Mouse (Mus musculus) cerebellum, adult 11-12 months (tissue): ENCODE results near the gene Cmtm8.

Experiments used
- DNase-seq: peaks from one replicate; pipeline ENCODE4 v3.0.0; 2022

Gene Cmtm8

GRCm38 (mm10) chr9:114844017-114844662 lies at the start of gene Cmtm8:
Cmtm8 (minus strand) TSS chr9:114844156.
- peak; percentile 8 for DNase-seq

GRCm38 (mm10) chr9:114892974-114893373 lies 49.0 kb upstream of the Cmtm8 start:
- DNase-seq: no peak

- DNase-seq: no peak
Measured at GRCm38 (mm10) chr9:114890377-114890776, 46.4 kb upstream of the Cmtm8 start.

- no peak for DNase-seq
Measured at GRCm38 (mm10) chr9:114888856-114889407, 45.0 kb upstream of the Cmtm8 start.

- no peak for DNase-seq
Measured at GRCm38 (mm10) chr9:114887699-114888098, 43.7 kb upstream of the Cmtm8 start.

GRCm38 (mm10) chr9:114885991-114886662 lies 42.2 kb upstream of the Cmtm8 start:
- DNase-seq: no peak

- no peak for DNase-seq
Measured at GRCm38 (mm10) chr9:114885564-114885963, 41.6 kb upstream of the Cmtm8 start.

GRCm38 (mm10) chr9:114881977-114882376 lies 38.0 kb upstream of the Cmtm8 start:
- DNase-seq: no peak

- no peak for DNase-seq
Measured at GRCm38 (mm10) chr9:114855327-114855726, 11.4 kb upstream of the Cmtm8 start.

GRCm38 (mm10) chr9:114854686-114855085 lies 10.7 kb upstream of the Cmtm8 start:
- no peak for DNase-seq

GRCm38 (mm10) chr9:114853336-114853735 lies 9.4 kb upstream of the Cmtm8 start:
- DNase-seq: no peak

GRCm38 (mm10) chr9:114851419-114852190 lies 7.6 kb upstream of the Cmtm8 start:
- no peak for DNase-seq

- DNase-seq: peak; percentile 4
Measured at GRCm38 (mm10) chr9:114843634-114844016, 331 bp downstream of the Cmtm8 start.

GRCm38 (mm10) chr9:114842886-114843285 lies 1.1 kb downstream of the Cmtm8 start:
- no peak for DNase-seq

- no peak for DNase-seq
Measured at GRCm38 (mm10) chr9:114842269-114842668, 1.7 kb downstream of the Cmtm8 start.

- DNase-seq: no peak
Measured at GRCm38 (mm10) chr9:114838870-114839269, 5.1 kb downstream of the Cmtm8 start.

GRCm38 (mm10) chr9:114831527-114831926 lies 12.4 kb downstream of the Cmtm8 start:
- no peak for DNase-seq

GRCm38 (mm10) chr9:114830351-114830750 lies 13.6 kb downstream of the Cmtm8 start:
- DNase-seq: no peak

- DNase-seq: no peak
Measured at GRCm38 (mm10) chr9:114829669-114830068, 14.3 kb downstream of the Cmtm8 start.

- no peak for DNase-seq
Measured at GRCm38 (mm10) chr9:114828377-114828776, 15.6 kb downstream of the Cmtm8 start.

GRCm38 (mm10) chr9:114827242-114827852 lies 16.6 kb downstream of the Cmtm8 start:
- DNase-seq: no peak

- DNase-seq: no peak
Measured at GRCm38 (mm10) chr9:114824166-114824565, 19.8 kb downstream of the Cmtm8 start.
